Mouse (Mus musculus): ENCODE results near the gene Susd6. TPM values are rescaled to one million over a fixed set of nuclear protein-coding genes. Genes with fewer than 3 reads are reported as not detected.
"Not testable (repeated sequence)": the region's sequence is repeated elsewhere in the genome, so short reads cannot be mapped to it uniquely, and the experiment has no call there.

Gene Susd6
- polyA plus RNA-seq, 1 experiment from 2014 or later, result 11.6 TPM

GRCm38 (mm10) chr12:80782190-80782589 is 8.1 kb upstream of the Susd6 start:
- no peak for ATAC-seq (ENCODE audit: low read depth)
- Histone ChIP-seq H3K9ac (replicated peaks; ENCODE audit: low read depth, low read length) (no peak overlapping the region), H3K4me3 (ENCODE audit: low read depth, low read length) (no peak overlapping the region), H3K4me2 (ENCODE audit: low read depth, low read length) (no peak overlapping the region), H3K27ac (ENCODE audit: low read depth, low read length) (no peak overlapping the region), H3K27me3 (ENCODE audit: control insufficient read depth, insufficient read depth, low read length) (no peaks in the 10 kb centered on the region), H3K4me1 (ENCODE audit: control insufficient read depth, insufficient read depth, low read length) (no peaks in the 10 kb centered on the region), H3K9me3 (ENCODE audit: control insufficient read depth, low read length) (no peaks in the 10 kb centered on the region), H3K36me3 (ENCODE audit: control insufficient read depth, insufficient read depth, low read length) (no peaks in the 10 kb centered on the region)
- WGBS, result 85% methylated on average over 3 of the region's 3 CpGs

DNA sequence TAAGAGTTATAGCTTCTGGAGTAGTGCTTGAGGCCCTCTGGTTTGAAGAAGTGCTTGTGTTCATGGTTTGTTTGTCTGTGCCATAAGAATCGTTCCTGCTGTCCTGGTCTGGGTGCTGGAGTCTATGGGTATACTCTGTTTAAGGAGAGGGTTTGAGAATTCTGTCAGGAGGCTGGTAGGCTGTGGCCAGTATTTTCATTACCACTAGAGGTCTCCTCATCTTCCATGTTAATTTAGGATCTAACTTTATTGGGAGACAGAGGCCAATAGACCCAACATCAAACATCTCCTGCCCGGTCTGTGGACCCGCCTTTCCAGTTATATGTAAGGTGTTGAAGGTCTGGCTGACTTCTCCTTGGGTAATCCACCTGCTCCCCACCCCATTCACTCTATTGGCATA is 7.4 kb upstream of the Susd6 start:
- Histone ChIP-seq H3K27me3 (ENCODE audit: control insufficient read depth, insufficient read depth, low read length) (no peaks in the 10 kb centered on the region), H3K4me1 (ENCODE audit: control insufficient read depth, insufficient read depth, low read length) (no peaks in the 10 kb centered on the region), H3K27ac (ENCODE audit: low read depth, low read length) (no peak overlapping the region), H3K36me3 (ENCODE audit: control insufficient read depth, insufficient read depth, low read length) (no peaks in the 10 kb centered on the region), H3K4me3 (ENCODE audit: low read depth, low read length) (no peak overlapping the region), H3K9me3 (ENCODE audit: control insufficient read depth, low read length) (no peaks in the 10 kb centered on the region), H3K4me2 (ENCODE audit: low read depth, low read length) (no peak overlapping the region), H3K9ac (replicated peaks; ENCODE audit: low read depth, low read length) (no peak overlapping the region)
- WGBS, result 60% methylated on average over 3 of the region's 3 CpGs
- no peak for ATAC-seq (ENCODE audit: low read depth)

GRCm38 (mm10) chr12:80783889-80784288 is 6.4 kb upstream of the Susd6 start:
- Histone ChIP-seq H3K27ac (ENCODE audit: low read depth, low read length) (no peak overlapping the region), H3K9me3 (ENCODE audit: control insufficient read depth, low read length) (no peaks in the 10 kb centered on the region), H3K36me3 (ENCODE audit: control insufficient read depth, insufficient read depth, low read length) (no peaks in the 10 kb centered on the region), H3K4me2 (ENCODE audit: low read depth, low read length) (no peak overlapping the region), H3K4me1 (ENCODE audit: control insufficient read depth, insufficient read depth, low read length) (no peaks in the 10 kb centered on the region), H3K27me3 (ENCODE audit: control insufficient read depth, insufficient read depth, low read length) (no peaks in the 10 kb centered on the region), H3K4me3 (ENCODE audit: low read depth, low read length) (no peak overlapping the region), H3K9ac (replicated peaks; ENCODE audit: low read depth, low read length) (no peak overlapping the region)
- WGBS, result 76% methylated on average over 1 of the region's 1 CpGs
- no peak for ATAC-seq (ENCODE audit: low read depth)

DNA sequence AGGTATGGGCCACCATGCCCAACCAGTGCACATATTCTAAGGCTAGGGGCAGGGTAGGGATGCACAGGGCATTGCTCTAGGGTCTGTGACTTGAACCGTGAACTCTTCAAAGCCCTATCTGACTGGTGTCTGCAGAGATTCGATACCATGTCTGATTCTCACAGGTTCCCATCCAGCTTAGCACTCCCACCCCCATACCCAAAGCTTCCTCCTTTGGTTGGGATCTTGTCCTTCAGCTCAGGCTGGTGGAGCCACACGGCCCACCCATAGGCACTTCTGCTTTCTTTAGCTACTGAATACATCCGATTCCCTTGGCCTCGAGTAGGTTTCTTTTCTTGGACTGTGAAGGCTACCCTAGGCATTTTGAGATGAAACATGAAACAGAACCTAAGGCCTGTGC is 5.3 kb upstream of the Susd6 start:
- peaks cover 4% of the 10 kb centered on the region; the same call in 1 of the 2 replicates for H3K4me1 ChIP-seq (ENCODE audit: control insufficient read depth, insufficient read depth, low read length)
- H3K27me3 ChIP-seq (ENCODE audit: control insufficient read depth, insufficient read depth, low read length), result no peaks in the 10 kb centered on the region
- no peak overlapping the region for H3K27ac ChIP-seq (ENCODE audit: low read depth, low read length)
- no peak overlapping the region for H3K4me3 ChIP-seq (ENCODE audit: low read depth, low read length)
- no peak overlapping the region for H3K4me2 ChIP-seq (ENCODE audit: low read depth, low read length)
- H3K36me3 ChIP-seq (ENCODE audit: control insufficient read depth, insufficient read depth, low read length), result no peaks in the 10 kb centered on the region
- H3K9me3 ChIP-seq (ENCODE audit: control insufficient read depth, low read length), result no peaks in the 10 kb centered on the region
- no peak overlapping the region for H3K9ac ChIP-seq (replicated peaks; ENCODE audit: low read depth, low read length)
- WGBS, result 93% methylated on average over 5 of the region's 5 CpGs
- ATAC-seq (ENCODE audit: low read depth), result no peak

- no peaks in the 10 kb centered on the region for H3K27me3 ChIP-seq (ENCODE audit: control insufficient read depth, insufficient read depth, low read length)
- no peak for ATAC-seq (ENCODE audit: low read depth)
- no peak overlapping the region for H3K9ac ChIP-seq (replicated peaks; ENCODE audit: low read depth, low read length)
- H3K4me1 ChIP-seq (ENCODE audit: control insufficient read depth, insufficient read depth, low read length), result peaks cover 4% of the 10 kb centered on the region; the same call in 1 of the 2 replicates
- WGBS, result 93% methylated on average over 4 of the region's 4 CpGs
- H3K4me3 ChIP-seq (ENCODE audit: low read depth, low read length), result no peak overlapping the region
- no peaks in the 10 kb centered on the region for H3K9me3 ChIP-seq (ENCODE audit: control insufficient read depth, low read length)
- no peaks in the 10 kb centered on the region for H3K36me3 ChIP-seq (ENCODE audit: control insufficient read depth, insufficient read depth, low read length)
- no peak overlapping the region for H3K27ac ChIP-seq (ENCODE audit: low read depth, low read length)
- no peak overlapping the region for H3K4me2 ChIP-seq (ENCODE audit: low read depth, low read length)
Observed at GRCm38 (mm10) chr12:80785597-80785996, 4.7 kb upstream of the Susd6 start.

- Histone ChIP-seq H3K27me3 (ENCODE audit: control insufficient read depth, insufficient read depth, low read length) (no peaks in the 10 kb centered on the region), H3K4me3 (ENCODE audit: low read depth, low read length) (no peak overlapping the region), H3K4me2 (ENCODE audit: low read depth, low read length) (no peak overlapping the region), H3K9me3 (ENCODE audit: control insufficient read depth, low read length) (no peaks in the 10 kb centered on the region), H3K27ac (ENCODE audit: low read depth, low read length) (no peak overlapping the region), H3K36me3 (ENCODE audit: control insufficient read depth, insufficient read depth, low read length) (no peaks in the 10 kb centered on the region), H3K4me1 (ENCODE audit: control insufficient read depth, insufficient read depth, low read length) (peaks cover 5% of the 10 kb centered on the region), H3K9ac (replicated peaks; ENCODE audit: low read depth, low read length) (no peak overlapping the region)
- WGBS, result 83% methylated on average over 1 of the region's 1 CpGs
- ATAC-seq (ENCODE audit: low read depth), result no peak
Observed at GRCm38 (mm10) chr12:80786591-80786990, 3.7 kb upstream of the Susd6 start.

DNA sequence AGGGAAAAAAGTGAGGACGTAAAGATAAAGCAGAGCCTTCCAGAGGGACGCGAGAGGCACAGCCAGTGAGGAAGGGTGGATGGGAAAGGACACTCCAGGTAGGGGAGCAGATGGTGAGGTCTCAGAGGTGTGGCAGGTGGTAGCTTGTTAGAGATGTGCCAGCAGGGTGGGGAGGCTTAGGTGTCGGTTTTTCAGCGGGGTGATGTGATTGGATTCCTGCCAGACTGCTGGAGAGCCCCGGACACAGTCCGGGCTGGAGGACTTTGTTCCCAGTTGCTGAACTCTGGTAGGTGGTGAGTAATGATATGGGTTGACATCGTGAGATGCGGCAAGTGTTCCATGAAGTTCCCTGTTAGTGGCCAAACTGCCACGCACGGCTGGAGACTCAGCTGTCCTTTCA is 2.7 kb upstream of the Susd6 start:
- no peak for ATAC-seq (ENCODE audit: low read depth)
- H3K9ac ChIP-seq (replicated peaks; ENCODE audit: low read depth, low read length), result no peak overlapping the region
- no peak overlapping the region for H3K27ac ChIP-seq (ENCODE audit: low read depth, low read length)
- H3K4me3 ChIP-seq (ENCODE audit: low read depth, low read length), result no peak overlapping the region
- H3K4me2 ChIP-seq (ENCODE audit: low read depth, low read length), result no peak overlapping the region
- no peaks in the 10 kb centered on the region for H3K36me3 ChIP-seq (ENCODE audit: control insufficient read depth, insufficient read depth, low read length)
- H3K27me3 ChIP-seq (ENCODE audit: control insufficient read depth, insufficient read depth, low read length), result no peaks in the 10 kb centered on the region
- H3K4me1 ChIP-seq (ENCODE audit: control insufficient read depth, insufficient read depth, low read length), result peaks cover 11% of the 10 kb centered on the region
- no peaks in the 10 kb centered on the region for H3K9me3 ChIP-seq (ENCODE audit: control insufficient read depth, low read length)
- WGBS, result 52% methylated on average over 11 of the region's 11 CpGs

GRCm38 (mm10) chr12:80788188-80788587 is 2.1 kb upstream of the Susd6 start:
- Histone ChIP-seq H3K4me1 (ENCODE audit: control insufficient read depth, insufficient read depth, low read length) (peaks cover 11% of the 10 kb centered on the region), H3K9ac (replicated peaks; ENCODE audit: low read depth, low read length) (no peak overlapping the region), H3K9me3 (ENCODE audit: control insufficient read depth, low read length) (no peaks in the 10 kb centered on the region), H3K27ac (ENCODE audit: low read depth, low read length) (no peak overlapping the region), H3K4me3 (ENCODE audit: low read depth, low read length) (no peak overlapping the region), H3K4me2 (ENCODE audit: low read depth, low read length) (no peak overlapping the region), H3K36me3 (ENCODE audit: control insufficient read depth, insufficient read depth, low read length) (no peaks in the 10 kb centered on the region), H3K27me3 (ENCODE audit: control insufficient read depth, insufficient read depth, low read length) (no peaks in the 10 kb centered on the region)
- ATAC-seq (ENCODE audit: low read depth), result no peak
- 88% methylated on average over 3 of the region's 3 CpGs for WGBS

- not testable (repeated sequence) for H3K4me2 ChIP-seq (ENCODE audit: low read depth, low read length); H3K9me3 ChIP-seq (ENCODE audit: control insufficient read depth, low read length); H3K9ac ChIP-seq (replicated peaks; ENCODE audit: low read depth, low read length); ATAC-seq (ENCODE audit: low read depth); H3K36me3 ChIP-seq (ENCODE audit: control insufficient read depth, insufficient read depth, low read length); H3K27ac ChIP-seq (ENCODE audit: low read depth, low read length); H3K4me3 ChIP-seq (ENCODE audit: low read depth, low read length); H3K27me3 ChIP-seq (ENCODE audit: control insufficient read depth, insufficient read depth, low read length)
- 82% methylated on average over 4 of the region's 4 CpGs for WGBS
- peaks cover 11% of the 10 kb centered on the region for H3K4me1 ChIP-seq (ENCODE audit: control insufficient read depth, insufficient read depth, low read length)
Observed at GRCm38 (mm10) chr12:80789276-80789675, 1.0 kb upstream of the Susd6 start.

Measured in neural tube, embryonic 14.5 days (tissue).